Mouse (Mus musculus) granulocyte monocyte progenitor cell, adult 5-6 weeks (primary cell): ENCODE data around the gene Fam221b. TPM values are rescaled to one million over a fixed set of nuclear protein-coding genes. Genes with fewer than 3 reads are reported as not detected.

Source experiments
- ATAC-seq: replicated peaks from 2 replicates; pipeline ENCODE4 v1.8.0; 2016; ENCODE audit warnings: mild to moderate bottlenecking, moderate TSS enrichment, inconsistent platforms; ENCODE audit not compliant: poor library complexity, severe bottlenecking
- total RNA-seq, 2 experiments: library from RNA; stranded (forward) in 1 of 2; stranded (reverse) in 1 of 2; fragments of 200-712, 200-1000 nt in 1 of 2; fragments of >200 nt in 1 of 2; fragmentation: Nextera tagmentation in 1 of 2; gene quantifications; 2 replicates each; pipeline ENCODE4 v1.2.3; 2014 to 2017

Gene Fam221b
- total RNA-seq, 2 experiments from 2014 or later = 0.36 TPM; not detected in 1

DNA sequence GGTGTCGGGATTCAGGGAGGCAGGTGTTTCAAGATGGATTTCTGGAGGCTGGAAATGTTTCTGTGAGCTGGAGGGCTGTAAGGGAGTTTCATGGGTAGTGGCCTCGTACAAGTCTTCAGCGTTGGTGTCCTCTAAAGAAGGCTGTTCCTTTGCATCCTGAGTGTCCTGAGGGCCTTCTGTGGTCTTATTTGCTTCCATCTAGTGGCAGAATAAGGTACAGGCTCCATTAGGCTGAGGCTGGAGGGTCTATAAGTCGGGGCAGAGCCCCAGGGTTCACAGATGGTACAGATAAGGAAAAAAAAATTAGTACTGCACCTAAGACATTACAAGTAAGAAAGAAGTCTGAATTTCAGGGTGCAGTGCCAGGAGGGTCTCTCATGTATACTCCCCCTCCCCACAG, 2.5 kb downstream of the Fam221b start:
- ATAC-seq = peak; percentile 53

GRCm38 (mm10) chr4:43657146-43657545, 11.8 kb downstream of the Fam221b start:
- no peak for ATAC-seq

DNA sequence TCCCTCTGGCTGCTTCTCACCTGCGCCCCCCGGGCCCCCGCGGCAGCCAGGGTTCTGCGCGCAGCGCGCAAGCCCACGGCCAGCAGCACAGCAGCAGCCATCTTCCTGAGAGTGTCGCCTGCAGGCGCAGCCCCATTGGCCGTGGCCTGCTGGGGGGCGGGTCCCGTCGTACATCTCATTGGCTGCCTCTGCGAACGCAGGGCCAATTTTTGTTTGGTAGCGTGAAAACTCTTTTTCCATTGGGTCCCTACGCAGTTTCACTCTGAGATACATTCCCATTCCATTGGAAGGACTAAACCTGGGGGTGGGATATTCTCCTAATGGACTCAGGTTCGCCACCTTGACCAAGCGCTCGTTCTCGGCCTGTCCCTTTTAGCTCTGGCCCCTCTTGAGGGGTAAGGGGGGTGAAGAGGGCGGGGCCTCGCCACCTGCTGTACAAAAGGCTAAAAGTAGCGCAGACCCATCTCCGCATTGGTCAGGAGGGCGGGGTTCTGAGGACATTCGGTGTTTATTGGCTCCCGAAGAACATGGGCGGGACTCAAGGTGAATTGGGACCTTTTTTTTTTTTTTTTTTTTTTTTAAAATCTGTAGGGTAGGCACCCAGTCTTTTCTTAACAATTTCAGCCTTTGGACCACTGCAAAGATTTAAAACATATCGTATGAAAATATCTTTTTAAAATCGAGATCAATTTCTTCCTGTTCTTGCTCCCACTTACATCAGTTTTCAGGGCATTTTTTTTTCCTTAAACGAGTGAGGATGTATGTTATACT, 12.4 kb downstream of the Fam221b start, which contains the start of gene Hint2:
TSS of gene Hint2 (minus strand) at position 128 of the 771 bp plus-strand sequence.
- ATAC-seq = peak; percentile 92

GRCm38 (mm10) chr4:43655656-43656338, 13.1 kb downstream of the Fam221b start:
- no peak for ATAC-seq

DNA sequence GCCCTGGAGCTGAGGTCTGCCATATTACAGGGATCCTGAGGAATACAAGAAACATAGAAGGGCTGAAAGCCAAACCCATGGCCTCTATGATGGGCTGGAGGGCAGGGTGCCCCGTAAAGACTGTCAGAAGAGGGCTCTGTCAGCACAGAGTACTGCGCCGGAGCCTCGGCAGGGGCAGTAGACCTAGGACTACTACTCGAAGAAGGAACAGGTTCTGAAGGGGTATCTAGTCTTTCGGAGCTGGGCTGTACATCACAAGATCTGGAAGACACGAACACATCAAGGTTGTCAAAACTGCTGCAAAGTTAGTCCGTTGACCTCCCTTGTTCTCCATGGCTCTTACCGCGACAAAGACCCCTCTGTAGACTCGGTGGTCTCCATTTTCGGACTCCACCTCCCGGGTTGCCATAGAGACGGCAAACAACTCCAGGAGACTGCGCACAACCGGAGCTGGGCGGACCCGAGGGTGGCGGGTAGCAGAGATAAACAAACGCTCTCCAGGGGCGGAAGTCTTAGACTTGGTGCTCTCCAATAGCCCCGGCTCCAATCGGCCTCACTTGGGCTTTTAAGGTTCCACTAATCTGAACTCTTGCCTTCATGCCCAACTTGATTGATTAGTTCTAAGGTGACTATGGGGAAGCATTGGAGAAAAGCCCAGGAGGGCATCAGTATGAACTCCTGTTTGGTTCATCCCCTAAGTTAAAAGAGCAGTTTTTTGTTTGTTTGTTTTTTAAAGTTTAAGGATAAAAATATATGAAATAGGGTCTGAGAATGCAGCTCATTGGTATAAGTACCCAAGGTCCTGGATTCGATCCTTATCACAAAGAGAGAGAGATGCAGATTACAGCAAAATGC, 15.6 kb downstream of the Fam221b start, which contains the start of gene Spag8:
TSS of gene Spag8 (minus strand) at position 434 of the 855 bp plus-strand sequence.
- no peak for ATAC-seq

DNA sequence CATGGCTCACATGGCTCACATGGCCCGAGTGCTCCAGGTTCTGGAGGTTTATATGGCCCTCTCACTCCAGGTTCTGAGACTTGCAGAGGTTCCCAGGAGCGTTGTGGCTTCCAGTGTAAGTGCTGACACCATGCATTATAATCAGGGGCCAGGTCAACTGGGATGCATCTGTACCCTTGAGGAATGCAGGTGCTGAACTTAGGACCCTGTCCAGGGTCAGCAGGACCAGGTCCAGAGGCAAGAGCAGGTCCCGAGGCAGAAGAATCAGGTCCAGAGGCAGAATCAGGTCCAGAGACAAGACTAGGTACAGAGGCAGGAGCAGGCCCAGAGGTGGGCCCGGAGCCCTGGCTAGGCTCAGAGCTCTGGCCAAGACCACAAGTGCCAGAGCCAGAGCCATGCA, 16.2 kb downstream of the Fam221b start:
- no peak for ATAC-seq

GRCm38 (mm10) chr4:43649783-43650182, 19.2 kb downstream of the Fam221b start:
- ATAC-seq = no peak

DNA sequence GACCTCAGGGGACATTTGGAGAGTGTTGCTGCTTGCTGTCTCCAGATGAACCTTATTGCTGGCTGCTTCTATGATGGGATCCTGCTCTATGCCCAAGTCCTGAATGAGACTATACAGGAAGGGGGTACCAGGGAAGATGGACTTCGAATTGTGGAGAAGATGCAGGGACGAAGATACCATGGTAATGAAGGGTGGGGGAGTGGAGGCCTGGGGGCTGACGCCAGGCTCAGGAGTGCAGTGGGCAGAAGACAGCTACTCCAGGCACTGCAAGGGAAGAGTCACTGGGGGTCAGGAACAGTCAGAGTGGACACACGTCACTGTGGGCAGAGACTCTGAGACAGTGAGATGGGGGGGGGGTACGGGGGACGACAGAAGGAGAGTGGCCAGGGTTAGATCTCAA, 28.5 kb downstream of the Fam221b start:
- no peak for ATAC-seq

DNA sequence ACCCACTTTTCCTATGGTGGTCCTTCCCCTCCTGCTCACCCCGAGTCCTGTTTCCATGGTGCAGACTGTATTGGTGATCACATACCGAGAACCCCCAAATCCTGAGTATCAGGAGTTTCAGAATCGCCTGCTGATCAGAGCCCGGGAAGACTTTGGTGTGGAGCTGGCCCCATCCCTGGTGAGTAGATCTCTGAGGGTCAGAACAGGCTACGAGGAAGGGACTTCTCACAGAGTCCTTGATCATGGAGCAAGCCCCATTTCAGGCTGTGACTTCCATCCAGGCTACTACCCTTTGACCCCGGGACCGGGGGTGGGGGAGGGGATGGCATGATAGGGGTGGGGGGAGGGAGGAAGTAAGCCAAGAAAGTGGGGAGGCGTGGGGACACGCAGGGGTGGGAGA, 28.9 kb downstream of the Fam221b start:
- no peak for ATAC-seq

GRCm38 (mm10) chr4:43636751-43637150, 32.2 kb downstream of the Fam221b start:
- ATAC-seq = no peak

GRCm38 (mm10) chr4:43634621-43635374, 34.1 kb downstream of the Fam221b start:
- no peak for ATAC-seq

DNA sequence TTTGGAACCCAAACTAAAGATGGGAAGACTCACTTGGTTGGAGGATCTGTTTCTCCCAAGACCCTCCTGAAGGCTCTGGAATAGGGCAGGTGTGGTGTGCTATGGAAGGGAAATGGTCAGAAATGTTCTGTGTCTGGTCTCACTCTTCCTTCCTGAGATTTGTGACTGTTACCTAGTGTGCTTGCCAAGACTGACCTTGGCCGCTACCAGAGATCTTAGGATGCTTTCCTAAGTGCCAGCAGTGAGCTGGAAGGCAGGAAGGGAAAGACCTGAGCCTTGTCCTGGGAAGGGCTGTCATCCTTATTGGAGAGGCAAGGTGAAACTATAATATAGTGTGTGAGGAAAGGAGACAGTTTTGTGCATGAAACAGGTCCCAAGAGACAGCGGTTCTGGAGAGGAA, 35.2 kb downstream of the Fam221b start:
- ATAC-seq = no peak

- ATAC-seq = 0 out of 2 replicates have a peak, but pooled peaks have one; percentile 12
Observed at GRCm38 (mm10) chr4:43633296-43633695, 35.6 kb downstream of the Fam221b start.

DNA sequence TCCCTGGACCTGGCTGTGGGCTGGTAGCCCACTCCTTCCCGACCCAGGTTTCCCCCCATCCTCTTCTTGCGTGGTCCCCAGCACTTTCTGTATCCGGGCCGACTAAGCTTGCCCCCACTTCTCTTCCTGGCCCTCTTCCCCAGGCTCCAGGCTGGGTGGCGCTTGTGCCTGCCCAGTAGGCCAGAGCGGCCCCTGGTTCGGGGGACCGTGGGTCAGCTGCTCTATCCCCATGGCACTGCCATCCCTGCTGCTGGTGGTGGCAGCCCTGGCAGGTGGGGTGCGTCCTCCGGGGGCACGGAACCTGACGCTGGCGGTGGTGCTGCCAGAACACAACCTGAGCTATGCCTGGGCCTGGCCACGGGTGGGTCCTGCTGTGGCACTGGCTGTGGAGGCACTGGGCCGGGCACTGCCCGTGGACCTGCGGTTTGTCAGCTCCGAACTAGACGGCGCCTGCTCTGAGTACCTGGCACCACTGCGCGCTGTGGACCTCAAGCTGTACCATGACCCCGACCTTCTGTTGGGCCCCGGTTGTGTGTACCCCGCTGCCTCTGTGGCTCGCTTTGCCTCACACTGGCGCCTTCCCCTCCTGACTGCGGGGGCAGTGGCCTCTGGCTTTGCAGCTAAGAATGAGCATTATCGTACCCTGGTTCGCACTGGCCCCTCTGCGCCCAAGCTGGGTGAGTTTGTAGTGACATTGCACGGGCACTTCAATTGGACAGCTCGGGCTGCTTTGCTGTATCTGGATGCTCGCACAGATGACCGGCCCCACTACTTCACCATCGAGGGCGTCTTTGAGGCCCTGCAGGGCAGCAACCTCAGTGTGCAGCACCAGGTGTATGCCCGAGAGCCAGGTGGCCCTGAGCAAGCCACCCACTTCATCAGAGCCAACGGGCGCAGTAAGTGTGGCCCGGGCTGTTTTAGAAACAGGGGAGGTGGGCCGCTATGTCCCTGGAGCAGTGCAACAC, 36.7 kb downstream of the Fam221b start:
- ATAC-seq = no peak

DNA sequence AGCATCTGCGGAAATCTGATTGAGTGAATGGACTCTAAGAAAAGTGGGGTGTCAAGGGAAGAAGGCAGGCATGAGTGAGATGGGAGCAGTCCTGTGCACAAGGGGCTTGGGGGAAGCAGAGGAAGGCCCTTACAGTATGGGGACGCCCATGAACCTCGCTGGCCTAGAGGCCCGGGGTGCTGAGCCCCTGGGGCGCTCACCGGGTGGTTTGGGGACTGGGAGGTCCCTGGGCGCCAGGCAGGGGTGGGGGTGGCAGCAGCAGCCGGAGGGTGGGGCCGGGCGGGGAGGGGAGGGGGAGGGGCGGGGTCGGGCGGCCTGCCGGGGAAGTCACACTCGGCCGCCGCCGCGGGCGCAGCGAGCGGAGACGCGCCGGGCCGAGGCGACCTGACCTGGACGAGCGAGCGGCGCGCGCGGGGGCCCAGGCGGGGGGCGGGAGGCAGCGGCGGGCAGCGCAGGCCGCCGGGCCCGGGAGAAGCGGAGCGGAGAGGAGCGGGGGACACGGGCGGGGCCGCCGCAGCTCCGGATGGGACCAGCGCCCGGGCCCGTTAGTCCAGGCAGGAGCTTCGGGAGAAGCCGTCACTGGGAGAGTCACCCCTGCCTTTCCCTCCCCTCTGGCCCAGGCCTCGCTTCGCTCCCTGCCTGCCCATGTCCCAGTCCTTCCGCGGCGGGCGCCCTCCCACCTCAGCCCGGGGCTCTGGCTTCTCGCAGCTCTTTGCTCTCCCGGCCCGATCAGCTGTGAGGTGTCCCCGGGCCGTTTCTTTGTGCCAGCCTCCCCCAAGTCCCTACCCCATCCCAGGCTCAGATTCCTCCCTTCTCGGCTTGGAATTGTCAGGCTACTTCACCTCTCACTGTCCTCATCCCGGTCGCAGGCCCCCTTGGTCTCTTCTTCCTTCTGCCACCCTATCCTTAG, 37.6 kb downstream of the Fam221b start, which contains the start of gene Npr2:
TSS of gene Npr2 (plus strand) at position 890 of the 910 bp plus-strand sequence.
- peak; percentile 23; the same call in 1 of the 2 replicates for ATAC-seq

DNA sequence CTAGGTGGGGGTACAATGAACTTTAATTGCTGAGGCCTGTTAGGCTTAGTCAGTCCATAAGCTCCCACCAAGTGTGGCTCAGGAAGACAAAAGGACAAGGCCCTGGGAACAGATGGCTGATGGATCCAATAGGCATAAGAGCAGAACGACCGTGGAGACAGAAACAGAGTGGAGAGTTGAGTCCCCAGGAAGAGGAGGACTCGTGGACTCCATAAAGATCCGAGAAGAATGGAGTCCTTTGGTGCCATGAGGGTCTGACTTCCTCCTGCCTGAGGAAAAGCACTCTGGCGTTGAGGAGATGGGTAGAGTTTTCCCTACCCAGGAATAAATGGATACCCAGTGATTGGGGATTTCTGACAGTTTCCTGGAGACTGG, 38.3 kb downstream of the Fam221b start:
- no peak for ATAC-seq

DNA sequence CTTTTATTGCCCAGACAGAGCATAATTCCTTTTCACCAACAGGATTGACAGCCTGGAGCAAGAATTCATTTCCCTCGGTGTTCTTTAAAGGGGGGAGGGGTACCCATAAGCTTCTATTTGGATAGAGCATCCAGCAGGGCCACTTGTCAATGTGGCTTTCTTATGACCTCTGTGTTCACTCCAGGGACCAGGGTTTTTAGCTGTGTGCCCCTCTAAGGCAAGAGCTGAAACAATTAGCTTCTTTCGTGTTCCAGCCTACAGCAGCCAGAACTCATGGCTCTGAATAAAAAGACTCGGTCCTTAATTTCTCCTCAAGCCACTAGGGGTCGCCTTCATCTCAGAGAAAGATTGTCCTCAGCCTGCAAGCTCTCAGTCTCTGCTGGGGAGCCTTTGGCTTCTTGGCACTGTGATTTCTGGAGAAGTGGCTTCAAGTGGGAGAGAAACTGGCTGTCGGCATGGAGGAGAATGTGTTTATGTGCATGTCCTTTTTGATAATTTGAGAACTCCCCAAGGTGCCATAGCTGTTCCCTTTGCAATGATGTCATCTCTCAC, 38.8 kb downstream of the Fam221b start:
- peak; percentile 78 for ATAC-seq
